Mouse (Mus musculus): ENCODE results near the gene Cs.
A peak's percentile ranks its signal among the peaks of the same experiment; 100 is the strongest.

Gene Cs

DNA sequence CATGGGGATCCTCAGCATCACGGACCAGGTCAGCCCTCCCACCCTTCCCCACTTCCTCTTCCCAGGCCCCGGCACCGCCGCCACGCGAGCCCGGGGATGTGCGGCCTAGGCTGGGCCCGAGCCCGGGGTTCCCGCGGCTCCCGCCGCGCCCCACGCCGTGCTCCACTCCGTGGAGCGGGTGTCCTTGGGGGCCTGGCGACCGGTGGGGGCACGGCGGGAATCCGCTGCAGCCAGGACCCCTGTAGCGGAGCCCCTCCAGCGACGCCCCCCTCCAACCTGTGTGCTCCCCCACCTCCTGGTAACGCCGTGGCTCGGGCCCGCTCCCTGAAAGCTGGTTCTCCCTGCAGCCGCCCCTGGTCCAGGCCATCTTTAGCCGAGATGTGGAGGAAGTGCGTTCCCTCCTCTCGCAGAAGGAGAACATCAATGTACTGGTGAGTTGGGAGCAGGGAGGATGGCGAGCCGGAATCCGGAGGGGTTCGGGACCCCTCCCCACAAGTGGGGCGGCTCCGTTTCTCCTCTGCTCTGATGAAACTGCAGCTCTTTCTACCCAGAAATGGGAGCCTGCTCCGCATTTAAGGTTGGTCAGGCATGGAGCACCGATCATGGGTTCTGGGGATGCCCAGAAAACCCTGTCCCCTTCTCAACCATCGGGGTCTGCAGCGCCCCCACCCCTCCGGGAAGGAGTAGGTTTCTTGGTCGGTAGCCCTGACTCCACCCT, 39.8 kb downstream of the Cs start:
- DNase-seq: peak; percentile 39 to 45

DNA sequence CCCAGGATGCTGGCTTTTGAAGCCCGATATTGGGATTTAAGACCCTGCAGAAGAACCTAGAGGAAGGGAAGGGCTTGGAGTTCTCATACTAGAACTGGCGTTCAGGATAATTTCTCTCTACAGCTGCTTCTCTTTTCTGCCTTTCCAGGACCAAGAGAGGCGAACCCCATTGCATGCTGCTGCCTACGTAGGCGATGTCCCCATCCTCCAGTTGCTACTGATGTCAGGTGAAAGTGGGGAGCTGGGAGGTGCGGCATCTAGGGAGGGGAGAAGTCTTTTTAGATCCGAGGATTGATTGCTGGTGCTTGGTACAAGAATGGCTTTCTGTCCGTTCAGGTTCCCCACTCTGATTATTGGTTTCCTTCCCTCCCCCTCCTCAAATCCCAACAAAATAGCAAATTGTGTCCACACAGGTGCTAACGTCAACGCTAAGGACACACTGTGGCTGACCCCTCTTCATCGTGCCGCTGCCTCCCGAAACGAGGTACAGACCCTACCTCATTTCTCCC, 40.5 kb downstream of the Cs start:
- DNase-seq: no peak

DNA sequence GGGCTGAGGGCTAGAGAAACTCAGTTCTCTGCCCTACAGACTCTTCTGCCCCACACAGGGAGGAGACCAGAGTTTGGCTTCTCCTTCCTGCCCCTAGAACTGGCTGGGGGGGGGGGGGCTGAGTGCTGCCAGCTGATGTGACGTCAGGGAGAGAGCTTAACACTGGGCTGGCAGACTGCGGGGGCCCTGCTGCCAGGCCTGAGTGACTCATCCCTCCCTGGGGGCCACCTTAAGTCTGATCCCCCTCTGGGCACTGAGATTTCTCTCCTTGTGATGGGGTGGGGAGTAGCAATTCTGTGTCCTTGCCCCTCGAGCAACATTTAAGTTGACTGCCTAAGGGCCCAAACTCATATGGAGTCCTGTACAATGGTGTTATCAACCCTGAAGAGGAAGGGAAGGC, 40.9 kb downstream of the Cs start:
- DNase-seq: no peak

DNA sequence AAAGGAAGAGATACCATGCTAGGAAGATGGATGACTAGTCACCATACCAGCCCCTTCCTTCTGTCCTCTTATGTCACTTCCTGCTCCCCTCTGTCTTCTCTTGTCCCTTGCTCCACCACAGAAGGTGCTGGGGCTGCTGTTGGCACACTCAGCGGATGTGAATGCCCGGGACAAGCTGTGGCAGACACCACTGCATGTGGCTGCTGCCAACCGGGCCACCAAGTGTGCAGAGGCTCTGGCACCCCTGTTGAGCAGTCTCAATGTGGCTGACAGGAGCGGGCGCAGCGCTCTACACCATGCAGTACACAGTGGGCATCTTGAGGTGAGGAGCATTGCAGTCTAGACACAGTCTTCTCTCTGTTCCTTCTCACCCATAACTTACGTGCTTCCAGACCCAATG, 41.7 kb downstream of the Cs start:
- DNase-seq: no peak

DNA sequence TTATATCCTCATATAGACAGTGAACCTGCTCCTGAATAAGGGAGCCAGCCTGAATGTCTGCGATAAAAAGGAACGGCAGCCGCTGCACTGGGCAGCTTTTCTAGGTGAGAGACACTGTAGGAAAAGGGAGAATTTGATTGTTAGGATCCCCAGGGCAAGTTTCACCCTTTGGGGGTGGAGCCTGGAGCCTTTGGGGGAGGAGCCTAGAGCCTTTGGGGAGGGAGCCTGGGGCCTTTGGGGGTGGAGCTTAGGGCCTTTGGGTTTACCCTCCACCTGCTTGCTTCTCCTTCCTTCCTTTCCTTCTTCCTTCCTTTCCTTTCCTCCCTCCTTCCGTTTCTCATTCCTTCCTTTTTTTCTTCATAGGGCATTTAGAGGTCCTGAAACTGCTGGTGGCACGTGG, 43.0 kb downstream of the Cs start:
- no peak for DNase-seq

DNA sequence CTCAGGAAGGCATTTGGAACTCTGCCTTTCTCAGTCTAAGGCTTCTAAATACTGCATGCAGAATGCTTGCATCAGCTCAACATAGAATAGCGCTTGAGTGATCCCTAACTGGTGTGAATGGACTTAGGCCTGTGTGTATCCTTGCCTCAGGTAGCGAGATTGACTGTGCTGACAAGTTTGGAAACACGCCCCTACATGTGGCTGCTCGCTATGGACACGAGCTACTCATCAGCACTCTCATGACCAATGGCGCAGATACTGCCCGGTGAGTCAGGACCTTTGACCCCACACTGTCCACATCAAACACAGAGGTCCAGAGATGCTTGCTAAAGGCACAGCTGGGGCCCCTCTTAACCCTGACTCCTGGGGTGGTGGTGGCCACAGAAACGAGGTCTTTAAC, 44.9 kb downstream of the Cs start:
- no peak for DNase-seq

DNA sequence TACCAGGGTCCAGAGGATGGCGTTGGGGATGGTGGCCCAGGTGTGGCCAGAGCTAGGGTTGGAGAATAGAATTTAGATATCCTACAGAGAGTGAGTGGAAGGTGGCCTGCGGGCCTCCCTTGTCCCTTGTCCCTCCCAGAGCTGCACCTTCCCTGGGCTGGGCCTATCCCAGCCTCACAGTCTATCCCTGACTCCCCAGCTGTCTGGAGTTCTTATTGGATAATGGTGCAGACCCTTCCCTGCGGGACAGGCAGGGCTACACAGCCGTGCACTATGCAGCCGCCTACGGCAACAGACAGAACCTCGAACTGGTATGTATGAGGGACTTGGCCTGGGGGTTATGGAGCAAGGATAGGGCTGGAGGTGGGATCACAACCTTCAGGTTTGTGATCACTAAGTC, 48.4 kb downstream of the Cs start:
- DNase-seq: no peak

DNA sequence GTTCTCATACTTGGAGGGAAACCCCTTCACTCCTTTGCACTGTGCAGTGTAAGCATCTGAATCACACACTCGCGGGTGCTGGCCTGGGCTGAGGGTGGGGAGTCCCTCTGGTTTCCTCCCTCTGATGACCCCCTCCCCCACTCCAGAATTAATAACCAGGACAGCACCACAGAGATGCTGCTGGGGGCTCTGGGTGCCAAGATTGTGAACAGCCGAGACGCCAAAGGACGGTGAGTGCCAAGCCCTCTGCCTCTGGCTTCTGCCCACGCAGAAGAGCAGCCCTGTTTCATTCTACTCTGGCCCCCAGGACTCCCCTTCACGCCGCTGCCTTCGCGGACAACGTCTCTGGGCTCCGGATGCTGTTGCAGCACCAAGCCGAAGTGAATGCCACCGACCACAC, 51.4 kb downstream of the Cs start:
- no peak for DNase-seq

DNA sequence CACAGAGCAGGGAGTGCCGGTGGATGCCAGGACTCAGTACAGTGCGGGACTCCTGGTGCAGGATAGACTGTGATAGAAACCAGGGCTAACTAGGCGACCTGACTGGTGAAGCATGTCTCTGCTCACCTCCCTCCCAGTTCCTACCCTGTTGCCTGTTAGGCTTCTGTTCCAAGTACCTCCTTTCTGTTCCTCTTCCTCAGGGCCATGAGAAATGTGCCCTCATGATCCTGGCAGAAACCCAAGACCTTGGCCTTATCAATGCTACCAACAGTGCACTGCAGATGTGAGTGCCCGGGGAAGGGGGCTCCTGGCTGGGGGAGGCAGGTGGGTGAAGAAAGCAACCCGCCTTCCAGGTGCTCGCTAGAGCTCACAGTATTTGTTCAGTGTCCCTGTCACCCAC, 52.0 kb downstream of the Cs start:
- DNase-seq: no peak

DNA sequence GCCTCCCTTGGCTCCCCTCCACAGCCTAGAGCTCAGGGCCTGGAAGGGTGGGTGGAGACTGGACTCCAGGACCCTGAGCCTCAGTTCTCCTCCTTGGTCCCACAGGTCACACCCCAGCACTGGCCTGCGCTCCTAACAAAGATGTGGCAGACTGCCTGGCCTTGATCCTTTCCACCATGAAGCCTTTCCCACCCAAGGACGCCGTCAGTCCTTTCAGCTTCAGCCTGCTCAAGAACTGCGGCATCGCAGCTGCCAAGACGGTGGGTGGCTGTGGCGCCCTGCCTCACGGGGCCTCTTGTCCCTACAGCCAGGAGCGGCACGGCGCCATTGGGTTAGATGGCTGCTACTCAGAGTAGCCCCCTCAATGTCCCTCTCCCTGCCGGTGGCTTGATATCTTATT, 52.8 kb downstream of the Cs start:
- DNase-seq: no peak

DNA sequence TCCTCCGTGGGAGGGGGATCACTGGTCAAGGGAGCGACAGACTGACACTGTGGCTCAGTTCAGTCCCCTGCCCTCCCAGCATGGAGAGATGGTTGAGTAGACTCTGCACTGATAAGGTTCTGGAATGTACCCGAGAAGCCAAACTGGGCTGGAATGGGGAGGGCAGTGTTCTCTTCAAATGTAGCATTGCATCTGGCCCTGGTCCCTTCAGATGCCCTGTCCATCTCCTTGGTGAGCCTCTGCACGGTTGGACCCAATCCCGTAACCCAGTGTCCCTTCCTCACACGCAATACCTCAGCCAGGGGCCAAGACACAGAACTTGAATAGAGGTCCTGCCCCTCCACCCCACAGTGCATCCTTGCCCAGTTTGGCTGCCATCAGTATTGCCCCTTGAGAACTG, 54.3 kb downstream of the Cs start:
- no peak for DNase-seq

DNA sequence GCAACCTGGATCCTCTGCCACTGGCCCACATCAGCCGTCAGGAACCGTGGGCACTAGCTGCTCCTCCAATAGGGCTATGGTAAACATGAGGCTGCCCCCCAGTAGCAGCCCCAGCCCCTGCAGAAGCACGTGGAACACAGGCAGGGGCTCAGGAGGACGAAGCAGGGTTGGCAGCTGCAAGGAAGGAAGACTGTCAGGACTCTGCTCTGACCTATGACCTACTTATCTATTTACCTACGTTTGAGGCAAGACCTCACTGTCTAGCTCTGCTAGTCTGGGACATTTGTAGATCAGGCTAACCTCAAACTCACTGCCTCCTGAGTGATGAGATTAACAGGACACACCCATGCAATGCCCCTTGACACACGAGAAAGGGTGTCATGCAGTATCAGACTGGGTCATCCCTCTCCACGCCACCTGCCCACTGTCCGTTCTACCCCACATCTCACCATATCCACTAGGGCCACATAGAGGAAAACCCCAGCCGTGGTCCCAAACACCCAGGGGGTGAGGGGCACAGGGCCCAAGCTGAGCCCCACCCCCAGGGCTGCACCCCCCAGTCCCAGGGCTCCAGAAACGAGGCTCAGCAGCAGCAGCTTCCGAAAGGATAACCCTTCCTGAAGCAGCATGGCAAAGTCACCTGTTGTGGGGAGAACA, 58.6 kb downstream of the Cs start:
- DNase-seq: no peak

DNA sequence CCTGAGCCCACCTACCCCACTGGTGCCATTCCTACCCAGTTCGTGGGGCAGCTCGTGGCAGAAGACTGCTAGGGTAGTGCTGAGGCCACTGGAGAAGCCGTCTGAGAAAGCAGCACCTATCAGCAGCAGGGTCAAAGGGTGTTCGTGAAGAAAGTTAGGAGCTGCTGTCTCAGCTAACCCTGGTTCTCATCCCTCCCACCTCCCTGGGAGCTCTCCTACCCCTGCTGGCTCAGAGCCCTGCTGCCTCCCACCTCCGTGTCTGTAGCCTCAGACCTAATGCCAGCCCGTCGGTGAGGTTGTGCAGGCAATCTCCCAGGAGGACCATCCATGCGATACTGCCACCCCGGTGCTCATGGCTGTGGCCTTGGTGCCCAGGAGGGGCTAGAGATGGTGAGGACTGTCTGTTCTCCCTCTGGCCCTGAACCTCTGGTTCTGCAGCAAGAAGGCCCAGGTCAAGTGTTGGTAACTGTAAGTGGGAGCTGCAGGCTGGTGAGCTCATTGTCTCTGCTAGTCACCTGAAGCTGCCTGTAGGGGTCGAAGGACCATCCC, 59.3 kb downstream of the Cs start:
- no peak for DNase-seq

DNA sequence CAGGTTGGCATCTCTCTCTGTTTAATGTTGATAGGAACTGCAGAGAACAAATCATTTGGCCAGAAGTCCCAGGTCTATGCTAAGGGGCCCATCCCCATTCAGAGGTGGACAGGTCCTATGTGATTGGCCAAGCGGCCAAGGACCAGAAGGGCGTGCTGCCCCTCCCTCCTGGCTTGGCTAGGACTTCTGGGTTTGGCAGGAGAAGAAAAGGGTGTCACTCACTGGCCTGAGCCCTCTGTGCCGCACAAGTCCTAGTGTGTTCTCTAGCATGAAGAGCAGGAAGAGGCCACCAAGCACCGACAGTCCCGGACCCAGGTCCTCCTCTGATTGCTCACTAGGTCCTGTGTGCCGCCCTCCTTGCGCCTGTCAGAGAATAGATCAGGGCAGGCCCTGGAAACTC, 59.9 kb downstream of the Cs start:
- no peak for DNase-seq

DNA sequence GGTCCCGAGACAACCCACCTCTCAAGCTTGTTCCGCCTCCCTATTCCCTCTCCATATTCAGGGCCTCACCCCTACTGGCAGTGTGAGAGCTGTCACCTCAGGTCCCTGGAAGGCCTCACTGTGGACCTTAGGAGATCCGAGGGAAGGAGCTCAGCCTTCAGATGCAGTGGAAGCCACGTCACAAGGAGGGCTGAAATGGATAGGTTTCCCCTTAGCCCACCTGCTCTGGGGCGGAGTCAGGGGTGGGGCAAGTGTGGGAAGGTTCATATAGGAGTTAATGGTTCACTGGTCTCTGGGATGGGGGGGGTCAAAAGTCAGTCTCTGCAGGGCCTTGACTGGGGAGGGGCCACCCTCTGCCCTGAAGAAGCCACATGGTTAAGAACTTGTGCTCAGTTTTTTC, 62.8 kb downstream of the Cs start:
- DNase-seq: no peak

DNA sequence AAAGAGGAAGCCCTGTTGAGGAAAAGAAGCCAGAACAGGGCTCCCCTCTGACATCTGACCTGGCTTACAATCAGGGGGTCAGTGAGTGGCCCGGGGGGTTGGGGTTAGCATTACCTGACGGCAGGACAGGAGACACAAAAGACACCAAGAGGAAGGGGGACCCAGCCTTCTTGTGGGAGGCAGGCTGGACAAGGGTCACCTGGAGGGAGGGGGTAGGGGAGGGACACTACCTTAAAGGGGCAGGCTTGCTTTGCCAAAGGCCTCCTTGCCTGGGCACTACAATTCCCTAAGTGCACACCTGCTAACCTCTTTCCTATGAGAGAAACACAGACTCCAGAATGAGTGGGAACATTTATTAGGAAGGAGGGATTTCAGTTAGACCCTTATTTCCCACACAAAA, 63.5 kb downstream of the Cs start, which contains the start of gene Slc39a5:
TSS of gene Slc39a5 (minus strand) at position 174 of the 400 bp plus-strand sequence.
- DNase-seq: no peak

DNA sequence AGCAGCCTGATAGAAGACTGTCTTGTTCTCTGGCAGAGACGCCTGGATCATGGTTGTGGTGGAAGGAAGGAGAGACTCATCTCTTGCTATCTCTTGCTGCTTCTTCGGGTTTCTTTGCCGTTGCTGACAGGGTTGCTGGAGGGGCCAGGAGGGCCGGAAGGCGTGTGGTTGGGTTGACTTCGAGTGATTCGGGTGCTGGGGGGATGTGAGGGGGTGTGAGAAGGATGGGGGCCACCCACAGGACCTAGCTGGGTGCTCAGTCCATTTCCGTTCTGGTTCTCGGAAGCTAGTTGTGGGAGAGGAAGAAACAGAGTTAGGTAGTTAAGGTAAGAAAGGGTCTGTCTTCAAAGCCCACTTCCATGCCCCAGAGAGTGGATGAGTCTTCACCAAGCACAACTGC, 64.1 kb downstream of the Cs start:
- DNase-seq: no peak

DNA sequence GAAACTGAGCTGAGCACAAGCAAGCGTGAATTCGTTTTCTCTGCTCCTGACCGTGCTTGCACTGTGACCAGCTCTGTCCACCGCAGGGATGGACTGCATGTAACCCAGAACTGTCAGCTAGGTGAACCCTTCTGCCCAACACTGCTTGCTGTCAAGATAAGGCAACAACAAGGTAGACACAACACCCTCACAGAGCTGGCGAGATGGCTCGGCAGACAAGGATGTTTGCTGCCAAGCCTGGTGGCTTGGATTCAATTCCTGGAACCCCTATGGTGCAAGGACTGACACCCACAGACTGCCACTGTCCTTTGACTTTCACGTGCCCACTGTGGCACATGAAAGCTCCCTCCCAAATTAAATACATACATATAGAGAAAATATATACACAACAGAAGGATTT, 66.4 kb downstream of the Cs start:
- no peak for DNase-seq

DNA sequence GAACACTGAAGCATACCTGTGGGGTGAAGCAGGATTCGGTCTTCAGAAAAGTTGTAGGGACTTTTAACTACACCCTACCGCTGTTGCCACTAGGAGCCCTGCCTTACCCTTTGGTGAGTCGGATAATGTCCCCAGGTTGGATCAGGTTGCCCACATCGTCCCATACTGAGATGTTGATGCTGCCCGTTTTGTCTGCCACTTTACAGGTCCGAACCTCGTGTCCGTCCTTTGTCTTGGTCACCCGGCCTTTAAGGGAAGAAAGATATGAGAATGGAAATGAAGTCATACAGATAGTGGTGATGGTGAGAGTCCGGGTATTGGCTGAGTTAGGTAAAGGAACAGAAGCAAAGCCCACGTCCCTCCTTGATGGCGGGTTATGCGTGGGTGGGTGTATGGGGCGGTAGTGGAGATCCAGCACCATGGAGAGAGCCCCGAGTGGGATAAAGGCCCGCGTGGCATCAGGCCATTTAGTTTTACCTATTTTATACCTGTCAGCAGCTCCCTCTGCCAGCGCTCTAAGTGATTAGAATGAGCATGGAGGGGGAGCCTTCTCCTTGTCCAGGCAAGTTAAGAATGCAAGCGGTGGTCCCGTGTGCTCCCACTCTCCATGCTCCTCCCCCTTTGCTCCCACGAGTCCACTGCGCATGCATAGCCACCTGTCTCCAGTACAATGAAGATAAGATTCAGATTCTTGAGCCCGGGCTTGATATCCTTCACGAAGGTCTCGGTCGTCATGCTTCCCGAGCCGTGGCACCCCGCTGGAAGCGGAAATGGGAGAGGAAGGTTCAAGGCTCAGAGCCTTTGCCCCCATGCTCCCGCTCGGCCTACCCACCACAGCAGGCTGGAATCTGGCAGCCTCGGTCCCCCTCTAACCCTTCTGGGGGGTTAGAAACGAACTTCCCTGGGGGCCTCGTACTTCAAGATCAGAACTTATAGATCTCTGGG, 71.3 kb downstream of the Cs start:
- peak in 1 of 2 experiments; percentile 32 for DNase-seq

DNA sequence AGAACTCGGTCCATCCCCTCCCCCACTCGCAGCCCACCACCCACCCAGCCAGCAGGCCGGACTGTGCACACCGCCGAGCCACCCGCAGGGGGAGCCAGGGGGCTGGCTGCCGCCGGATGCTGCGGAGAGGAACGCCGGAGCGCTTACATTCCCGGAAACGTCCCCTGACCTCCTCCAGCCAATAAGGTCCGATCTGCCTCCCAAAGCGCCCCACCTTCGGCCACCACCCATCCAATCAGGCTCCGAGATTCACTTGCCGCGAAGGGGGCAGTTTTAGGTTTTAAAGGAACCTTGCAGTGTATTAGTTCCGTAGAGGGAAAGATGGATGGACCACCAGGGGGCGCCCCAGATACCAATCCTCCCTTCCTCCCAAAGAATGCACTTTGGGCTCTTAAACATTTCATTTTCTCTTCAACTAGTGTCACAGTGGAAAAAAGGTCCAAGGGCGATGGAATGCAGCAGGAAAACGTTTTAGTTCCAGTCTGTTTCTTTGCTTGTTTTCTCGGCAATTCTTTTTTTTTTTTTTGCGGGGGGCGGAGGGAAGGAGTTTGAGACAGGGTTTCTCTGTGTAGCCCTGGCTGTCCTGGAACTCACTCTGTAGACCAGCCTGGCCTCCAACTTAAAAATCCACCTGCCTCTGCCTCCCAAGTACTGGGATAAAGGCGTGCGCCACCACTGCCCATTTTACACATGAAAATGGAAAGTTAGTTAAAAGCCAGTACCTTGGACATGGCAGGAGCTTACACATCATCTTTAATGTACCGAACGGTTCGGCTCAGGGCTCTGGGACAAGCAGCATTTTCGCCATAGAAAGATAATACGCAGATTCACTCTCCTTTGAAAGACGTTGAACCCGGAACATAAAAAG, 72.4 kb downstream of the Cs start:
- peak; percentile 95 to 98 for DNase-seq

DNA sequence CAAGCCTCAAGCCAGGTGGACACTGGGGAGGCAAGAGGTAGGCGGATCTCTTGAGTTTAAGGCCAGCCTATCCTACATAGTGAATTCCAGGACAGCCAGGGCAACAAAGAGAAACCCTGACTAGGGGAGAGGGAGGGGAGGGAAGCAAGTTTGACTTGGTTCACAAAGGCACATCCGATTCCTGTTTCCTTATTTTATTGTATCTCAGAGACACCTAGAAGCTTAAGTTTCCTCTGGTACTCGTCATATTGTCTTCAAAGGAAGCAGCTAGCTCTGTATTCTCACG, 73.0 kb downstream of the Cs start:
- no peak for DNase-seq

Data from thymus, adult 18-20 months (tissue).